Mouse (Mus musculus) retina, adult 2 months (tissue): ENCODE data around the gene Esr1.

Source experiments
- DNase-seq: peaks from one replicate; pipeline ENCODE4 v3.0.0-alpha.2; 2012; ENCODE audit warnings: low read depth, low spot score

Esr1 gene

DNA sequence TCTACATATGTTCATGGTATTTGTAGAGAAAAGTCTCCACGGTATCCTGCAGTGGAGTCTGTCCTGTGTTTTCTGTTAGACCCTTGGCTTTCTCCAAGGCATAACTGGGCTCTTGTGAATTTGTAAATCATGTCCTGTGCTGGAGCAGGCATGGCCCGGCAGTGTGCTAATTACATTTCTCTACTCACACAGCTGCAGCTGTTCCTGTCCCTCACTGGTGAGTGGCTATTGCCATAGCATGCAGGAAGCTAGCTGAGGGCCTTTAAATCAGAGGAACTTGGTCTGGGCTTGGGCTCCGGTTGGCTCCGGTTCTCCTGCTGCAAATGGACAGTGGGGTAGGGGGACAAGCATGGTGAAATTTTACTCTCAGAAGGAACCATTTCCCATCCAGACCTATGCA, 226.7 kb downstream of the Esr1 start:
- DNase-seq, result no peak

DNA sequence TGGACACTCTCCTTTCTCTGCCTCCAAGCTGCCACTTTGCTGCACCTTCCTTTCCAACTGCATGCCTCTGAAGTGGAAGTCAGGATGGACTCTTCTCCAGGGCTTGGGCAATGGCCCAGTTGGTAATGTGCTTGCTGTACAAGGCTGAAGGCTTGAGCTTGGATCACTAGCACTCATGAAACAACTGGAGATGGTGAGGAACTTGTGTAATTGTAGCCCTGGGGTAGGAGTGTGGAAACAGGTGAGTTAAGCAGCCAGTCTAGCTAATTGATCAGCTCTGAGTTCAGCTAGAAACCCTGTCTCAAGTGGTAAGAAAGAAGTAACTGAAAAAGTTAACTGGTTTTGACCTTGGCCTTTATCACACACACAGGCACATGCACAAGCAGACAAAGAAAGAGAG, 229.6 kb downstream of the Esr1 start:
- no peak for DNase-seq

GRCm38 (mm10) chr10:4847523-4847922, 236.1 kb downstream of the Esr1 start:
- DNase-seq, result no peak

GRCm38 (mm10) chr10:4849881-4850280, 238.5 kb downstream of the Esr1 start:
- no peak for DNase-seq

DNA sequence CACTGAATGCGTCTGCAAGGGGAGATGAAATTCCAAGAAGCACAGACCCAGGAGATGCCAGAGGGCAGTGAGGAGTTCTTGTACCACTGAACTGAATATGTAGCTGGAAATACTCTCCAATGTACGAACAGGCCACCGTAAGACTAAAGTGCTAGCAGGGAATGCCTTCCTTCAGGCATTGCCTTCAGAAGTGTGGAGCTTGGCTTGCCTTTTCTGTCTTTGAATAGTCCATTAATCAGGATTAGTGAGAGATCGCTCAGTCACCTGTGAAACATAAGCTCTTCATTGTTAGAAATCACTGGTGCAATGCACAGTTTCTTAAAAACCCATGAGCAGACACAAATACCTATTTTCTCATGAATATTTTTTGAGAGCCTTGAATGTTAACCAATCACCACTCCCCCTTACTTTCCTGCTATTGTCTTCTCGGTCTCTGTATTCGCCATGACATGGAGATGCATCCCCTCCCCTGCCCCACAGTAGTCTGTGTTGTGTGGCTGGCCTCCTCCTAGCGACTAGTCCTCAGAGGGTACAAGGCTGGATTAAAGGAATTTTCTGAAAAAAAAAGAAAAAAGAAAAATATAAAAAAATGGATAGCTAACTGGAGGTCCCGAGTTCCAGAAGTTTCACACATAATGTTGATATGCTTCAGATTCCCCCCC, 263.8 kb downstream of the Esr1 start:
- no peak for DNase-seq

GRCm38 (mm10) chr10:4881391-4881790, 270.0 kb downstream of the Esr1 start:
- no peak for DNase-seq

DNA sequence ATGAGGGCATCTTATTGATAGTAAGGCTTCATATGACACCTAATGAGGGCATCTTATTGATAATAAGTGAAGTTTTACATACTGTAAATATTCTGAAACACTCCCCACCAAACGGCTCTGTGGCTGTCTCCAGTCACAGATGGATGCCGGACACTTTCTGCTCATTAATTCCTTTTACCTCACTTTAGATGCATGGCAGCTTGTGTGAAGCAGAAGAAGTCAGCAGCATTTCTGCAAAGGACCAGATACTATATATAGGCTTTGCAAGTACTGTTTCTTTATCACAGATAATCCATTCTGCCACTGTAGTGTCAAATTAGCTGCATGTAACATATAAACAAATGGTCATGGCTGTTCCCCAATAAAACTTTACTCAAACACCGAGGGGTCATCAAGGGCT, 274.1 kb downstream of the Esr1 start:
- DNase-seq, result no peak

DNA sequence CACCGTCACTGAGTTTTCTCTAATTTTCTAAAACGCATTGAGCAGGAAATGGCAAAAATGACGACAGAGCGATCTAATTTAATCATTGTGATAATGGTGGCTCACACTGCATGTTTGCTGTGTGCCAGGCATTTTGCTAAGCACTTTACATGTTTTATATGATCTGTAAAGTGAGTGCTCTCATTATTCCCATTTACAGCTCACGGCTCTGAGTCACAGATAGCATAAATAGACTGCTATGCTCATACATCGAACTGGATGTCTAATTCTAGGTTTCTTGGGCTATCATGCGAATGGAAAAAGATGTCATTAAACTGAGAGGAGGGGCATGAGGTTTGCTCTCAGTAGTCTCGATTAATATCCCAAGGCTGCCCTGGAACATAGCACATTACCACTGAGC, 274.6 kb downstream of the Esr1 start:
- no peak for DNase-seq

- DNase-seq, result no peak
Observed at GRCm38 (mm10) chr10:4893475-4893874, 282.1 kb downstream of the Esr1 start.

DNA sequence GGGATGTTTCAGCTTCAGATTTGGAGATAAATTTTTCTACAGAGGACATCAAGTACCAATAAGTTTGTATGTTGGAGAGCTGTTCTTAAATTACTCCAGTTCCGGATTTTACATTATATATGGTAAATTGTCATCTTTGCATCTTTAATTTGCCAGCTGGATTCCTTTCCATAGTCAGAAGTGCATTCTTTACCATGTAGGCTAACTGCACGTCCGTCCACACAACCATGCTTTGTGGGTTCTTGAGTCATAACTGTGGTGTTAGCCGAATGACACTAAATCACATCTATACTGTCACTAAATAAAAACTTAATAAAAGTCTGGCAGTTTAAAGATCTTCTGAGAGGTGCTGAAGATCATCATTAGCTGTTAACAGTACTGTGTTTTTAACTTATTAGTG, 286.4 kb downstream of the Esr1 start:
- DNase-seq, result no peak

DNA sequence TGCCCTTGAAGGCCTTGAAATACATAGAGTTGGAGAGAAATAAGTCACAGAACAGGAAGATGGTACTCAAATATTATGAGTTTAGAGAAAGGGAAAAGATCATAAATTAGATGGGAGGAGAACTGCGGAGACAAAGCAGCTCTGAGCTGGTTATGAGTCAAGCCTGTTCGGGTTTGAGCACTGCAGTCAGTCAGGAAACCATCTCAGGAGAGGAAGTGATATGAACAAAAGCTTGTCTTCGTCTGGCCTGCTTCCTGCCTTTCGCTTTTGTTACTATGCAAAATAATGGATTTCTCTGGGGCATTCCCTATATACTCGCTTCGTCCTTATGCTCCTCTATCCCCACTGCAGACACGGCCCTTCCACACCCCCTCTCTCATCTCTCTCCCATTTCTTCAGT, 288.9 kb downstream of the Esr1 start:
- DNase-seq, result no peak

DNA sequence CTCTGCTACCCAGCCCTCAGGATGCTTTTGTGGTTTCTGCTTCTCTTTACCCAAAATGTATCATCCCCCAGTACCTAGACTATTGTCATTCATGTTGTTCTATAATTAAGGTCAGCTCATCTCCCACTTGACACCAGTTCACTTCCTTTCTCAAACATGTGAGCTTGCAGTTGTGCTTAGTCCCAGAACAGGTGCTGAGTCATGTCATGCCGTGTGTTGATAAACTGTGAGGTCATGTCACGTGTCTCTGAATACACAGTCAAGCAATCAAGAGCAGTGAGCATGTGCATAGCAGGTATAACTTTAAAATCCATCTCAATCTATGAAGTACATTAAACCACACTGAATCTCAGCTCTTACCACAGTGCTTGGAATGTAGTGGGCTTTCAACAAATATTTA, 297.9 kb downstream of the Esr1 start:
- no peak for DNase-seq

DNA sequence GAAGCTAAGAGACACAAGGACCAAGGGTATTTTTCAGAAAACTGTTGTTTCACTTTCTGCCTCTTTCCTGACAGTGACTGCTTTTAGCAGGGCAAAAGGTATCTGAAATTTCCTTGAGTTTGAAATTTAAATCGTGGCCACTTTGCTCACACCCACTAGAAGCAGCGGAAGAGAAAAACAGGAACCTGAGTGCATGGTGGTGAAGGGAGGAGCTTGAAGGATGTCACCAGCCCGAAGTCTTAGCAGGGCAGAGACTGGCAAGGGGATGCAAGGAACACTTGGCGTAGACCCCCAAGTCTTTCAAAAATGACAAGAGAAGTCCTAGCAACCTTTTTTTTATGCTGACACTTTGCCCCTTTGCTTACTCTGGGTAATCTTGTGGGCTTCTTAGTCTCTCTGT, 299.1 kb downstream of the Esr1 start:
- no peak for DNase-seq

- DNase-seq, result no peak
Observed at GRCm38 (mm10) chr10:4919046-4919445, 307.7 kb downstream of the Esr1 start.

DNA sequence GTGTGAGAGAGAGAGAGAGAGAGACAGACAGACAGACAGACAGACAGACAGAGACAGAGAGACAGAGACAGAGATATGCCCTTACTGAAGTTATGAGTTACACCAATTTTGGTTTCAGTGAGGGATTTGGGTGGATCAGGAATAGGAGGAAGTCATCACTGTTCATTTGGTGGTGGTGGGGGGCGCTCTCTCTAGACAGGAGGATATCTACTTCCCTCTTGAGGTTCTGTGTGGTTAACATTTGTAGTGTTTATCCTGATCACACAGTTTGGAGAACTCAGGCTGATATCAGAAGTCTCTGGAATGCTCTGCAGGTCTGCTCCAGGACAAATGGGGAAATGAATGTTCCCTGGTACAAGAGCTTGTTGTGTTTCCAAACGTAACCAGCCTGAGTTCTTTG, 312.2 kb downstream of the Esr1 start:
- DNase-seq, result no peak

DNA sequence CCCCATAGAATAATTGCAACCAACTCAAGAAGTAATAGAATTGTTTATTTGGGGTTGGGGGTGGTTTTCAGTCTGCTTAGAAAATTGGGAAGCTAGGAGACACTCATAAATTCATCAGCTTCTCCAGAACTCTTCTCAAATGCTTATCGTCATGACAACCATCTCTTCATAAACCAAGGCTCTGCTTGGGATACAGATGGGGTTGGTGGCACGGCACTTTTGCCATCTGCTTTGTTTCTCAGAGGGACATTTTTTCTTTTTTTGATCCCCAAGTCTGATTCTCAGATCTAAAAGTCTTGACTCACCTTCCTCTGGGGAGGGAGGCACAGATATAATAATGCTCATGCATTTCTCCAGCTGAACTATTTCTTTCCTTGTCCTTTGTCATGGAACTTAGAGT, 313.0 kb downstream of the Esr1 start:
- DNase-seq, result no peak

DNA sequence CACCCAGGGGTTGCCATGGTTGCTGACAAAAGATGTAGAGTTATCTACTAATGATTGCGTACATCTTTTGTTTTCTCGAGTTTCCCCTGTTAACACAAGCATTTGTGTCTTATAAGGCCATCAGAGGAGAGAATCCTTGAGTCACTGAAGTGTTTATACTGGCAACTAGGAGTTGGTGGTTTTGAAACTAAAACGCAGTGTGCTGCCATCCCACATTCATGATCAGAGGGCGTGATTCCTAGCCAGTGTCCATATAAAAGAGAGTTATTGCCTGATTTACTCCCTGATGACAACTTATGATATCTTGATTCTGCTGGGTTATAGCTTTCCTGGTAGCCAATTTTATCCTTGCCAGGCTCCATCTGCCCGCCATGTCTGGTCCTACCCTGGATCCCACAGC, 331.8 kb downstream of the Esr1 start:
- DNase-seq, result no peak

- DNase-seq, result no peak
Observed at GRCm38 (mm10) chr10:4944725-4945124, 333.3 kb downstream of the Esr1 start.

DNA sequence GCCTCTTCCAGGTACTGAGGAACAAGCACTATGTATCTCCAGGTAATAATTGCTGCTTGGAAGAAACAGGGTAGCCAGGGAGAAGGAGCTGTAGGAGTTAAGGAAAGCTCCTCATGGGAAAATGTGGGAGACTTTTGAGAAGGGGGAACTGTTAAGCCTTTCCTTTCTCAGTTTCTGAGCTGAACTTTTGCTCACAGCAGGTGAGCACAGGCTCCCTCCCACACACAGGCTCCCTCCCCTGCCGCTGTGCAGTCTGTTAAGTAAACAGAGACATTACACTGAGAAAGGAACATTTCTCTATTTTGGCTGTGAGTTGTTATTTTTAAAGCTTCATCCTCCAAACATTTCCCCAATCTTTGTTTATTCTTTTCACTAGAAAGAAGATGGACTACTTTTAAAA, 354.4 kb downstream of the Esr1 start:
- DNase-seq, result no peak

DNA sequence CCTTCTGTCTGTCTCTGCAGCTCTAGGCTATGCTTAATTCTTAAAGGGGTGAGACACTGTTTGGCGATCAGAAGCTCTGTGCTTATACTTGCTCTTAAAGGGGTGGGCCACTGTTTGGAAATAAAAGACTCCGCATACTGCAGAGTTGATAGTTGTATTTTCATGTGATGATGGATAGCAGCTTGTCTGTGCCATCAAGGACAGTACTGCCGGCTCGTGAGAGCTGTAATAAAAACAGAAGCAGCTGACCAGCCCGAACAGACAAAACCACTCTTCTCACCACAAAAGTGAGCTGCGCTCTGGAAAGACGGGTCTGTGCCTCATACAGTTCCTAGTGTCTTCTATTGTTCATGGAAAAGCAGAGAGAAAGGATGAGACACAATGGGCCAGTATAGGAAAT, 359.8 kb downstream of the Esr1 start:
- no peak for DNase-seq

GRCm38 (mm10) chr10:4971586-4971985, 360.2 kb downstream of the Esr1 start:
- no peak for DNase-seq

DNA sequence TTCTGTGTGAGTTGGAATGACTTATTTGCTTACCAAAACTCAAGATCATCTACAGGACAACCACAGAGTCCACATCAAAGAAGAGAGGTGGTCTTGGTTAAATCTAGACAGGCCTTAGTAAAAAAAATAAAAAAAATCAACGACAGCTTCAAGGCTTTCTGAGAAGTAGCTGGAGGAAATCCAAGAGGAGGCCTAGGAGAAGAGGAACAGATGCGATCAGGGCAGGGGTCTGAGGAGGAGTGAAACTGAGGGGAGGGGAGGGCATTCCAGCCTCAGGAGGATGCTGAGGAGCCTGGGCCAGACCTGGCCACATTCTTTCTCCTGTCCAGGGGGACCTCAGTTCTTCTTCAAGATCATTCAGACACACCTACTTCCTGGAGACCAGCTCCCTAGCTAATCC, 360.6 kb downstream of the Esr1 start:
- DNase-seq, result no peak

DNA sequence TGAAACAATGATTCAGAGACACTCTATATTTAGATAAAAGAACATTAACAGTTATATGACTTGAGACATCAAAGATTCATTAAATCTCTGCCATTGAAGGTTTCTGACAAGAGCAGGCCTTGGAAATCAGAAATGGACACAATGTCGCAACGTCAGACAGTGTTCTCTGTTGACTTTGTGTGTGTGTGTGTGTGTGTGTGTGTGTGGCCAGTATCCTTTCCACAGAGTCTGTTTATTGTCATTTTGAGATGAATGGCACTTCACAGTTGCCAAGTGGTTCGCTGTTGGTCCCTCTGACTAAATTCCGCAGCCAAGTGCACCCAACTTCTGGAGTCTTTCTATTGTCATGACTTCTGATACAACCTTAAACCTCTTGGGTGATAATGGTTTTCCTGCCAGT, 362.9 kb downstream of the Esr1 start:
- no peak for DNase-seq

DNA sequence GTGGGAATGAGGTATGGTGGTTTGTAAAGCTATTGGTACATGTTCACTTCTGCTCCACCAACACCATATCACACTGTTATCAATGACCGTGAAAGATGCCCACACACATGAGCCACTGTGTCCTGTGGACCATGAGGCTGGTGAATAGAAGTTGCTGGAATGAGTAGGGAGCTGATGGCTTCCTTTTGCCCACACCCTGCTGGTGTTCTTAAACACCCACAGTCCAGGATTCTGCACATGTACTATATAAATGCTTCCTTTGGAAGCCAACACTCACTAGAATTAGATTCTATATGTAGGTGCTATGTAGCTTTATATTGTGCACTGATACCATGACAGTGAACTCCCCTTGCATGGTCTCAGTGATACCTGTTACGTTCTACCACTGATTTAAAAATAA, 365.2 kb downstream of the Esr1 start:
- no peak for DNase-seq
